Comparison of ENCODE assay signal across 11 mouse cellular contexts in the genomic region with DNA sequence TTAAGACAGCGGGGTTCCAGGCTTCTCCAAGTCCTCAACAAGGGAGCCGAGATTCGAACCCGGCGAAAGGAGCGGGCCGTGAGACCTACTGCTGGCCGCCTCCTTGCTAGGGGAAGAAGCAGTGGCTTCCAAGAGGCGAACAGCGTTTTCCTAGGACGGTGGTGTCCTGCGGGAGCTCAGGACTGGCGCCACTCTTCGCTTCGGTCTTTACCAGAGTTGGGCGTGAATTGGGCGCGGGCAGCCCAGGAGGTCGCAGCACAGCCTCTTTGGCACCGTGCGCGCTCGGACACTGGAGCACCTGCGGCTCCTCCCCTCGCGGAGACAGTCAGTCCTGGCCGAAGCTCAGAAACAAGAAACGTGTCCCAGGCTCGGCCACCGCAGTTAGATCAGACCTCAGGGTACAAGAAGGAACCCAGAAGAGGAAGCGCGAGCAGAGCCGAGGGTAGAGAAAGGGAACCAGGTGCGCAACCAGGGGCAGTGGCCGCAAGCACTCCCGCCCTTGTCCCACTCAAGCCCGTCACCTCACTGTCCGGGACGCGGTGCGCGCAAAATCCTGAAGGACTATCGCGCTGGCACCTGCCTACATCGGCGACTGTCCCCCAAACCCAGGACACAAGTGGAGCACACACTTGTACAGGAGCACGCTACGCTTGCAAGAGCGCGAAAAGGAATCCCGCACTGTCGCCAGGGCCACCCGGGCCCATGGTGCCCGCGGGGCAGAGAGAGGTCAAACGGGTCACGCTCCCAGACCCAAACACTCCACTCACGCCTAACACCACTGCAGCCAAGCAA. TPM values are rescaled to one million over a fixed set of nuclear protein-coding genes. Genes with fewer than 3 reads are reported as not detected.
DNase-seq lines count a peak whose midpoint lies in the region; ATAC-seq and TF ChIP-seq lines count a peak whose summit lies in the region.
"Had no signal": no experiment of that assay in that cellular context is flagged by ENCODE, and none has a peak within 500 bp of the region (broad histone marks: within the 10 kb centered on the region; RNA-seq: fewer than 3 reads in every experiment).

No protein-coding gene starts in this region.

- TF ChIP-seq CTCF in hindbrain, postnatal 0 days (IDR thresholded peaks at IDR 0.05; ENCODE audit: low read depth), result no peak

- H3K27me3 ChIP-seq in liver, embryonic 11.5 days (replicated peaks; ENCODE audit: control insufficient read depth, insufficient read depth, low read length), result peaks cover 98% of the 10 kb centered on the region
- H3K27me3 ChIP-seq in hindbrain, postnatal 0 days (ENCODE audit: insufficient read depth, low read length), result peaks cover 86% of the 10 kb centered on the region
- peaks cover 100% of the 10 kb centered on the region for H3K27me3 ChIP-seq in neural tube, embryonic 13.5 days

- ATAC-seq in liver, embryonic 11.5 days (replicated peaks; ENCODE audit: low FRiP score), result no peak
- no peak for ATAC-seq in hindbrain, postnatal 0 days
- no peak for ATAC-seq in neural tube, embryonic 13.5 days (ENCODE audit: low read depth)
- ATAC-seq in frontal cortex, adult (ENCODE audit: low TSS enrichment), result no peak

- peaks cover 6% of the 10 kb centered on the region for H3K4me1 ChIP-seq in liver, embryonic 11.5 days (replicated peaks; ENCODE audit: control insufficient read depth, insufficient read depth, low read length)
- H3K4me1 ChIP-seq in hindbrain, postnatal 0 days (ENCODE audit: insufficient read depth, low read length), result peaks cover 3% of the 10 kb centered on the region; the same call in 1 of the 2 replicates
- peaks cover 20% of the 10 kb centered on the region for H3K4me1 ChIP-seq in neural tube, embryonic 13.5 days (replicated peaks)

- H3K9ac ChIP-seq in liver, embryonic 11.5 days (ENCODE audit: low read depth, low read length), result no peak overlapping the region
- no peak overlapping the region for H3K9ac ChIP-seq in hindbrain, postnatal 0 days (replicated peaks; ENCODE audit: low read length)
- no peak overlapping the region; the same call in 1 of the 2 replicates for H3K9ac ChIP-seq in neural tube, embryonic 13.5 days
- H3K9ac ChIP-seq: limb, embryonic 13.5 days had no signal

- H3K4me3 ChIP-seq in liver, embryonic 11.5 days (ENCODE audit: low read depth, low read length), result no peak overlapping the region
- H3K4me3 ChIP-seq in hindbrain, postnatal 0 days (ENCODE audit: low read length), result 0 out of 2 replicates have a peak overlapping the region, but pooled peaks have one; percentile 1
- peak overlapping the region; percentile 4 for H3K4me3 ChIP-seq in neural tube, embryonic 13.5 days
- H3K4me3 ChIP-seq: limb, embryonic 13.5 days had no signal

- H3K9me3 ChIP-seq in liver, embryonic 11.5 days (ENCODE audit: control insufficient read depth, low read length), result no peaks in the 10 kb centered on the region
- no peaks in the 10 kb centered on the region for H3K9me3 ChIP-seq in hindbrain, postnatal 0 days (ENCODE audit: low read length)
- H3K9me3 ChIP-seq in neural tube, embryonic 13.5 days, result no peaks in the 10 kb centered on the region
- H3K9me3 ChIP-seq: limb, embryonic 13.5 days had no signal

- no peak overlapping the region for H3K27ac ChIP-seq in liver, embryonic 11.5 days (ENCODE audit: low read depth, low read length)
- no peak overlapping the region for H3K27ac ChIP-seq in hindbrain, postnatal 0 days
- no peak overlapping the region; the same call in 1 of the 2 replicates for H3K27ac ChIP-seq in neural tube, embryonic 13.5 days (replicated peaks)
- H3K27ac ChIP-seq: limb, embryonic 13.5 days had no signal

- peak; percentile 43 for DNase-seq in liver, embryonic 11.5 days (ENCODE audit: low spot score)
- no peak for DNase-seq in liver
- DNase-seq in embryo, embryonic 10.5 days (ENCODE audit: low spot score), result peak; percentile 53
- DNase-seq in hindbrain, postnatal 0 days (ENCODE audit: low spot score), result no peak
- DNase-seq in urinary bladder, postnatal 36 days (ENCODE audit: low spot score in 2 of 2), result no peak
- DNase-seq in frontal cortex, postnatal 10 days (ENCODE audit: low spot score in 2 of 2), result no peak
- DNase-seq: cerebellum, postnatal 14 days had no signal

- no peaks in the 10 kb centered on the region for H3K36me3 ChIP-seq in liver, embryonic 11.5 days (ENCODE audit: control insufficient read depth, insufficient read depth, low read length)
- no peaks in the 10 kb centered on the region for H3K36me3 ChIP-seq in hindbrain, postnatal 0 days (ENCODE audit: insufficient read depth, low read length)
- H3K36me3 ChIP-seq in neural tube, embryonic 13.5 days, result no peaks in the 10 kb centered on the region
- H3K36me3 ChIP-seq: limb, embryonic 13.5 days had no signal

- under 1% methylated on average over 58 of the region's 58 CpGs for WGBS in liver, embryonic 11.5 days
- WGBS in hindbrain, postnatal 0 days, result under 1% methylated on average over 57 of the region's 58 CpGs
- WGBS in neural tube, embryonic 13.5 days, result under 1% methylated on average over 58 of the region's 58 CpGs

- H3K4me2 ChIP-seq in liver, embryonic 11.5 days, result no peak overlapping the region
- H3K4me2 ChIP-seq in hindbrain, postnatal 0 days (ENCODE audit: low read depth, low read length), result no peak overlapping the region
- H3K4me2 ChIP-seq in neural tube, embryonic 13.5 days, result 0 out of 2 replicates have a peak overlapping the region, but pooled peaks have one; percentile 6
- H3K4me2 ChIP-seq: limb, embryonic 13.5 days had no signal

RNA-seq across cellular contexts. Expression of gene Lhx4, which starts 14.3 kb away (rescaled TPM):
- polyA plus RNA-seq in liver, embryonic 11.5 days (2014; fragmentation: Nextera tagmentation; extraction: Ambion mirVana), result not detected in 2 replicates
- total RNA-seq in hindbrain, postnatal 0 days (2014; rRNA removed), result 2.2 and 4.3 TPM in 2 replicates
- 1.6 and 1.8 TPM in 2 replicates for polyA plus RNA-seq in hindbrain, postnatal 0 days (2015; fragmentation: Nextera tagmentation; extraction: Ambion mirVana)
- 5.5 and 7.5 TPM in 2 replicates for polyA plus RNA-seq in neural tube, embryonic 13.5 days (2015; fragmentation: Nextera tagmentation; extraction: Ambion mirVana)
- polyA plus RNA-seq: stomach, embryonic 16.5 days had no signal

Comparison
In these comparisons a context has a peak if more than half of its experiments do, and no peak if none do; other contexts are left out.
1. DNase-seq: peak in liver, embryonic 11.5 days (single experiment) and embryo, embryonic 10.5 days (single experiment); none in liver (single experiment), hindbrain, postnatal 0 days (single experiment), urinary bladder, postnatal 36 days (0 of 2) and frontal cortex, postnatal 10 days (0 of 2).